Mouse (Mus musculus): ENCODE measurements at regions not wholly inside any gene's neighbourhood (a gene's known extent, or its start where the extent isn't known, plus 50 kb on each side); places are given as distances from the start of the nearest gene placed in this dataset.

DNA sequence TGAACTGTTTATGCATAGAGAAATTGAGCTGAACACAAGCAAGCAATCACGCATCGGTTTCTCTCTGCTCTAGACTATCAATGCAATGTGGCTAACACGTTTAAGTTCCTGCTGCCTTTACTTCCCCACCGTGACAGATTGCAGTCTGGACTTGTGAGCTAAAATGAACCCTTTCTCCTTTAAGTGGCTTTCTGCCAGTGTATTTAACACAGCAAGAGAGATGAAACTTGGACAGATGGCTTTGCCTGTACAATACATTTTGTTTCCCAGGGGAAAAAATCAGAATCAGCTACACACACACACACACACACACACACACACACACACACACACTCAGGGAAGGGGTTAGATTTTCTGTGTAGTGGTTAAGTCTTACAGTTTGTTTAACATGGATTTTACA is 206.8 kb downstream of the Sp3 start:
- no peak overlapping the region for H3K27ac ChIP-seq
- ATAC-seq (no peak), DNase-seq (ENCODE audit: low spot score) (peak; percentile 71)
- no peaks in the 10 kb centered on the region for H3K9me3 ChIP-seq (ENCODE audit: low read length)
- no peaks in the 10 kb centered on the region for H3K27me3 ChIP-seq (ENCODE audit: insufficient read depth, low read length)
- no peaks in the 10 kb centered on the region for H3K36me3 ChIP-seq (ENCODE audit: insufficient read depth, low read length)
- no peak overlapping the region for H3K9ac ChIP-seq (replicated peaks; ENCODE audit: low read length)
- no peak overlapping the region for H3K4me2 ChIP-seq (ENCODE audit: low read depth, low read length)
- H3K4me3 ChIP-seq (ENCODE audit: low read length) = no peak overlapping the region
- TF ChIP-seq CTCF (IDR thresholded peaks at IDR 0.05; ENCODE audit: low read depth) = no peak
- H3K4me1 ChIP-seq (ENCODE audit: insufficient read depth, low read length) = no peaks in the 10 kb centered on the region
- 51% methylated on average over 4 of the region's 4 CpGs for WGBS

DNA sequence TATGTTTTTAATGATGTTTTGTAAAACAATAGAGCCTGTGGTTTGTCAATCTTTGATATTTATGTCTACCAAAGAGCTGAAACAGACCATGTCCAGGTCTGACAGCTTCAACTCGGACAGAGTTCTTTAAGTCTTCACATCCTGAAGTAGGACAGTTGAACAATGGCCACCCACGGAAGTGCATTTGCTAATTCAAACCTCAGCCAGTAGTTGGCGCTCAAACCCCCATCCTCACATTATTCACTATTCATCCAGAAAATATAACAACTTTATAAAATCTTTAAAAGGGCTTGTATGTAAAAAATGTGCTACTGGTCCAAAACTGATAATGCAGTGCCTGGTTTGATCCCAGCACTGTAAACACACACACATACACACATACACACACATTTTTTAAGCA is 202.9 kb downstream of the Sp3 start:
- no peak overlapping the region for H3K4me3 ChIP-seq (ENCODE audit: low read length)
- H3K9me3 ChIP-seq (ENCODE audit: low read length) = no peaks in the 10 kb centered on the region
- peak; percentile 58 for TF ChIP-seq CTCF (IDR thresholded peaks at IDR 0.05; ENCODE audit: low read depth)
- ATAC-seq (no peak), DNase-seq (ENCODE audit: low spot score) (peak; percentile 33)
- H3K9ac ChIP-seq (replicated peaks; ENCODE audit: low read length) = no peak overlapping the region
- no peak overlapping the region for H3K4me2 ChIP-seq (ENCODE audit: low read depth, low read length)
- no peaks in the 10 kb centered on the region for H3K27me3 ChIP-seq (ENCODE audit: insufficient read depth, low read length)
- no peak overlapping the region for H3K27ac ChIP-seq
- WGBS = 57% methylated on average over 3 of the region's 3 CpGs
- no peaks in the 10 kb centered on the region for H3K36me3 ChIP-seq (ENCODE audit: insufficient read depth, low read length)
- peaks cover 6% of the 10 kb centered on the region; the same call in 1 of the 2 replicates for H3K4me1 ChIP-seq (ENCODE audit: insufficient read depth, low read length)

DNA sequence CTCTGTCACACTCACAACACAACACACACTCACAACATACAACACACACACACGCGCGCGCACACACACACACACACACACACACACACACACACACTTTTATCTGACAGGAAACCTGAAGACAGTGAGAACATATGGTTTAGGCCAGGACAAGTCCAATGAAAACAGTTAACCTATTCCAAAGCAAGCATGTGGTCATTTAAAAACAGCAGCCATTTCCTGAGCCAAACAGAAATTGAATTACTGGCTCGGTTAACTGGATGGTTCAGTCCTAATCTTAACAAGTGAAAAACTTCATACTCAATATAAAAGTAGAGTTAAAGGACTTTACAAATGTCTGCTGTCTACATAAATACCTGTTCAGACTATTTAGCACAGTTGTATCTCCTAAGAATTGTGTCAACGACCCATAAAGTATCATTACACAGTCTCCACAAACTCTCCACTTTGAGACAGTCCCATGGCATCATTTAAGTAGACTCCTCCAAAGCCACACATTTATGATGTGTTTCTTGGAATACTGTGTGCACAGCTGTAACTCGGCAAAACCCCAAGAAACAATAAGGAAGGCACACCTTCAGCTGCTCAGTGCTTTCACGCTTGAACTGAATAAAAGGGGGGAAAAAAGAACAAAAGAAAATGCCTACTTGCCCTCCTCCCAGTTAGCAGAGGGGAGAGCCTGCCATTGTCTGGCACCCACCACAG is 202.3 kb downstream of the Sp3 start:
- Histone ChIP-seq H3K4me1 (ENCODE audit: insufficient read depth, low read length) (peaks cover 6% of the 10 kb centered on the region; the same call in 1 of the 2 replicates), H3K4me2 (ENCODE audit: low read depth, low read length) (no peak overlapping the region), H3K9me3 (ENCODE audit: low read length) (no peaks in the 10 kb centered on the region), H3K27me3 (ENCODE audit: insufficient read depth, low read length) (no peaks in the 10 kb centered on the region), H3K9ac (replicated peaks; ENCODE audit: low read length) (no peak overlapping the region), H3K27ac (no peak overlapping the region), H3K4me3 (ENCODE audit: low read length) (no peak overlapping the region), H3K36me3 (ENCODE audit: insufficient read depth, low read length) (no peaks in the 10 kb centered on the region)
- TF ChIP-seq CTCF (IDR thresholded peaks at IDR 0.05; ENCODE audit: low read depth) = no peak
- WGBS = 82% methylated on average over 8 of the region's 8 CpGs
- no peak for DNase-seq (ENCODE audit: low spot score)
- ATAC-seq = no peak

- no peaks in the 10 kb centered on the region for H3K9me3 ChIP-seq (ENCODE audit: low read length)
- H3K4me2 ChIP-seq (ENCODE audit: low read depth, low read length) = no peak overlapping the region
- no peaks in the 10 kb centered on the region for H3K36me3 ChIP-seq (ENCODE audit: insufficient read depth, low read length)
- no peak for TF ChIP-seq CTCF (IDR thresholded peaks at IDR 0.05; ENCODE audit: low read depth)
- no peak overlapping the region for H3K9ac ChIP-seq (replicated peaks; ENCODE audit: low read length)
- H3K27ac ChIP-seq = no peak overlapping the region
- ATAC-seq (no peak), DNase-seq (ENCODE audit: low spot score) (no peak)
- WGBS = 83% methylated on average over 7 of the region's 7 CpGs
- H3K27me3 ChIP-seq (ENCODE audit: insufficient read depth, low read length) = no peaks in the 10 kb centered on the region
- no peak overlapping the region for H3K4me3 ChIP-seq (ENCODE audit: low read length)
- peaks cover 6% of the 10 kb centered on the region; the same call in 1 of the 2 replicates for H3K4me1 ChIP-seq (ENCODE audit: insufficient read depth, low read length)
Measured at GRCm38 (mm10) chr2:72779268-72780163, 200.7 kb downstream of the Sp3 start.

GRCm38 (mm10) chr2:72781369-72782275 is 198.6 kb downstream of the Sp3 start:
- Histone ChIP-seq H3K27ac (no peak overlapping the region), H3K4me3 (ENCODE audit: low read length) (no peak overlapping the region), H3K9me3 (ENCODE audit: low read length) (no peaks in the 10 kb centered on the region), H3K36me3 (ENCODE audit: insufficient read depth, low read length) (no peaks in the 10 kb centered on the region), H3K27me3 (ENCODE audit: insufficient read depth, low read length) (no peaks in the 10 kb centered on the region), H3K4me2 (ENCODE audit: low read depth, low read length) (no peak overlapping the region), H3K4me1 (ENCODE audit: insufficient read depth, low read length) (peaks cover 6% of the 10 kb centered on the region; the same call in 1 of the 2 replicates), H3K9ac (replicated peaks; ENCODE audit: low read length) (0 out of 2 replicates have a peak overlapping the region, but pooled peaks have one; percentile 1)
- peak; percentile 80 for ATAC-seq
- no peak for TF ChIP-seq CTCF (IDR thresholded peaks at IDR 0.05; ENCODE audit: low read depth)
- 47% methylated on average over 15 of the region's 15 CpGs for WGBS
- DNase-seq (ENCODE audit: low spot score) = peak; percentile 69

DNA sequence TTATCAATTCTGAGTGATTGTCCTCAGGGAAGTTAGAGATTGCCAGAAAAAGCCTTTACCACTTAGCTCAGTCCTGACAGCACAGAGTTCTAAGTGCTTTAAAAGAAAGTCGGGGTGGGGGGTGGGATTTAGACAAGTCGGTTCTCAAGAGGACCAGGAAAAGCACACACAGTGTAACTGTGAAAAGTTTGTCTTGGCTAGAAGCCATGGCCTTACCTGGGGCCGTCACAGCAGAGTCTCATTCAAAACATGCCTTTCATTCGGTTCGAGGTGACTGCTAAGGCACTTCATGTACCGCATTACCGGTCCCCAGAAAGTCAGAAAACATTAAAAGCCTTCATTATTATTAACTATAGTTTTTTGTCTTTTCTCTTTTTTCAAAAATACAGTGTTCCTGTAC is 197.9 kb downstream of the Sp3 start:
- no peak for TF ChIP-seq CTCF (IDR thresholded peaks at IDR 0.05; ENCODE audit: low read depth)
- DNase-seq (ENCODE audit: low spot score) = no peak
- no peak overlapping the region for H3K27ac ChIP-seq

More for the DNA sequence above, 197.9 kb downstream of the Sp3 start:
- no peak for ATAC-seq
- H3K9me3 ChIP-seq (ENCODE audit: low read length) = no peaks in the 10 kb centered on the region
- H3K27me3 ChIP-seq (ENCODE audit: insufficient read depth, low read length) = no peaks in the 10 kb centered on the region
- no peaks in the 10 kb centered on the region for H3K36me3 ChIP-seq (ENCODE audit: insufficient read depth, low read length)
- no peak overlapping the region for H3K4me2 ChIP-seq (ENCODE audit: low read depth, low read length)
- no peak overlapping the region for H3K4me3 ChIP-seq (ENCODE audit: low read length)
- no peak overlapping the region for H3K9ac ChIP-seq (replicated peaks; ENCODE audit: low read length)
- peaks cover 6% of the 10 kb centered on the region; the same call in 1 of the 2 replicates for H3K4me1 ChIP-seq (ENCODE audit: insufficient read depth, low read length)
- 55% methylated on average over 7 of the region's 7 CpGs for WGBS
